Mouse (Mus musculus): ENCODE results near the gene Slc9a3. TPM values are rescaled to one million over a fixed set of nuclear protein-coding genes. Genes with fewer than 3 reads are reported as not detected.

The Slc9a3 gene
- polyA plus RNA-seq, 1 experiment from 2014 or later, result 0.08 TPM

DNA sequence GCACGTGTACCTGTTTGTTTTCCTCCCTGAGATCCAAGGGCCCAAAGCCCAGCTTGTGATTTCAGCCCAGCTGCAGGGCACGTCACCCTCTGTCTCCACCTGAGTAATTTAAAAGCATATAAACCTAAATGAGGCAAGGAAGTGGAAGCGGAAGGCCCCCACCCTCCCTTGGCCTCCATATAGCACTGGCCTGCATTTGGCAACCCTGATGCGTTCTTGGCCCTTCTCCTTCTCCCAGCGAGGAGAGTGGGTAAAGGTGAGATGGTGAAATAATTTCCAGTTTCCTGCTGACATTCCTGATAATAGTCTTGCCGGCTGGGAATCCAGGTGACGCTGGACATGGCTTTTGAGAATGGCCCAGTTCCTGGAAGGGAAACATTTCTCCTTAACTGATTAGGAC, 16.8 kb upstream of the Slc9a3 start:
- H3K4me3 ChIP-seq (replicated peaks; ENCODE audit: low read length), result no peak overlapping the region
- 83% methylated on average over 7 of the region's 7 CpGs for WGBS
- H3K9me3 ChIP-seq (ENCODE audit: control insufficient read depth, low read length), result no peaks in the 10 kb centered on the region
- H3K4me1 ChIP-seq (replicated peaks; ENCODE audit: control insufficient read depth, insufficient read depth, low read length), result no peaks in the 10 kb centered on the region
- no peak overlapping the region for H3K9ac ChIP-seq (replicated peaks; ENCODE audit: low read depth, low read length)
- no peaks in the 10 kb centered on the region for H3K27me3 ChIP-seq (replicated peaks; ENCODE audit: control insufficient read depth, insufficient read depth, low read length)
- H3K4me2 ChIP-seq (ENCODE audit: low read length), result no peak overlapping the region
- no peaks in the 10 kb centered on the region for H3K36me3 ChIP-seq (ENCODE audit: control insufficient read depth, insufficient read depth)
- ATAC-seq, result no peak
- no peak overlapping the region for H3K27ac ChIP-seq (ENCODE audit: low read length)

DNA sequence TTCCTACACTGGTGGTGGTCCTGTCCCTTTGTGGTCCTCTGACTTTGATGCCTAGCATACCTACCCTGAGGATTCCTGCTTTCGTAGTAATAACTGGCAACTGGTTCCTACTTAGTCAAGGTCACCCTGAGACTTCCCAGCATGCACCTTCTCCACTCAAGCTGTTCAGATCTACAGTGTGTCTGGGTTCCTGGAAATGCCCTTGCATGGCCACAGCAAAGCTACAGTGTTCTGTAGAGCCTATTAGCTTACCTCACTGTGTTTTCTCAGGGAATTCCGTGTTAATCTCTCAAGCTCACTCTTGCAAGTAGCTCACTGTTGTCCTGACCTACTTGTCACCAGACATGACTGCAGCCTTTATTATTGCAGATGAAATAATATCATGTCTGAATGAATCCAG, 13.8 kb upstream of the Slc9a3 start:
- Histone ChIP-seq H3K4me1 (replicated peaks; ENCODE audit: control insufficient read depth, insufficient read depth, low read length) (no peaks in the 10 kb centered on the region), H3K4me2 (ENCODE audit: low read length) (no peak overlapping the region), H3K36me3 (ENCODE audit: control insufficient read depth, insufficient read depth) (no peaks in the 10 kb centered on the region), H3K27me3 (replicated peaks; ENCODE audit: control insufficient read depth, insufficient read depth, low read length) (no peaks in the 10 kb centered on the region), H3K9ac (replicated peaks; ENCODE audit: low read depth, low read length) (no peak overlapping the region), H3K9me3 (ENCODE audit: control insufficient read depth, low read length) (no peaks in the 10 kb centered on the region), H3K4me3 (replicated peaks; ENCODE audit: low read length) (no peak overlapping the region), H3K27ac (ENCODE audit: low read length) (no peak overlapping the region)
- no peak for ATAC-seq
- 80% methylated on average over 2 of the region's 2 CpGs for WGBS

DNA sequence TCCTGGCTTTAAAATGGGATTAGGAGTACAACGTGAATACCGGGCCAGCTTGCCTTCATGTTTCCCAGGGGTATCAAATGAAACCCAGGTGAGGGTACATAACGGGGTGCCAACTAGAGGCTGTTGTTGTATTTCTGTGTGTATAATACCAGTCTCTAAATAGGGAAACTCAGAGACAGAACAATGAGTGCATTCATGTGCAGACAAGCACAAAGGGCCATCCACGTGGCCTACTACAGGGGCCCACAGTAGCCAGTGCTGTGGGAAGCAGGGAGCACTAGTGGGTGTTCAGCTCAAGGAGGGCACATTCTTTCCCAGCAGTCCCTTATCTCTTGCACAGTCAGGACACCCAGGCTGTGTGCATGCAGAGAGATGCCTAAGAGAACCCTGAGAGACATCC, 8.7 kb upstream of the Slc9a3 start:
- H3K9me3 ChIP-seq (ENCODE audit: control insufficient read depth, low read length), result no peaks in the 10 kb centered on the region
- H3K4me2 ChIP-seq (ENCODE audit: low read length), result no peak overlapping the region
- 40% methylated on average over 4 of the region's 4 CpGs for WGBS
- no peak overlapping the region for H3K4me3 ChIP-seq (replicated peaks; ENCODE audit: low read length)
- H3K9ac ChIP-seq (replicated peaks; ENCODE audit: low read depth, low read length), result no peak overlapping the region
- no peaks in the 10 kb centered on the region for H3K36me3 ChIP-seq (ENCODE audit: control insufficient read depth, insufficient read depth)
- H3K27me3 ChIP-seq (replicated peaks; ENCODE audit: control insufficient read depth, insufficient read depth, low read length), result no peaks in the 10 kb centered on the region
- H3K27ac ChIP-seq (ENCODE audit: low read length), result no peak overlapping the region
- no peak for ATAC-seq
- H3K4me1 ChIP-seq (replicated peaks; ENCODE audit: control insufficient read depth, insufficient read depth, low read length), result no peaks in the 10 kb centered on the region

DNA sequence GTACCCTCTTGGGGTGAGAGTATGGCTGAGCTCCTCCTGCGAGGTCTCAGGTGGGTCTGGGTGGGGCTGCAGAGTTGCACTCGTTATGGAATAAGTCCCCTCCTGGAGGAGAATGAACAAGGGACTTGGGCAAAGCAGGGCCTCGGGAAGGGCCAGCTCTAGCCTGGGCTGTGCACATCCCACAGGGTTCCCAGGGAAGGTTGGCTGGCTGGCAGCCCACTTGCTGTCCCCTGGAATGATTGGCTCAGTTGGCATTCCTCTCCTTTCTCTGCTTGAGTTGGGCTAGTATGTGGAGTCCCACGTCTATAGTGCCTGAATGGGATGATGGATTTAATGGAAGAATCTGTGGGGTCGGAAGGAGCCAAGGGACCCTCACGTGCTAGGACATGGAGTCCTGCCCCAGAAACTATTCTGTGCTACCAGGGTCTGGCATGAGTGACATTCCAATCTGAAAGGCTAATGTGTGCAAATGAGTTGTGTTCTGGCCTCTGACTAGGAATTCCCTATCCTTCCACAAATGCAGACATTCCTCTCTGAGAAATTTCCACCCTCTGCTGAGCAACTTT, 7.5 kb upstream of the Slc9a3 start:
- Histone ChIP-seq H3K36me3 (ENCODE audit: control insufficient read depth, insufficient read depth) (no peaks in the 10 kb centered on the region), H3K27me3 (replicated peaks; ENCODE audit: control insufficient read depth, insufficient read depth, low read length) (no peaks in the 10 kb centered on the region), H3K4me1 (replicated peaks; ENCODE audit: control insufficient read depth, insufficient read depth, low read length) (no peaks in the 10 kb centered on the region), H3K27ac (ENCODE audit: low read length) (no peak overlapping the region), H3K4me3 (replicated peaks; ENCODE audit: low read length) (no peak overlapping the region), H3K9me3 (ENCODE audit: control insufficient read depth, low read length) (no peaks in the 10 kb centered on the region), H3K4me2 (ENCODE audit: low read length) (no peak overlapping the region), H3K9ac (replicated peaks; ENCODE audit: low read depth, low read length) (no peak overlapping the region)
- WGBS, result 62% methylated on average over 6 of the region's 6 CpGs
- ATAC-seq, result peak; percentile 65

DNA sequence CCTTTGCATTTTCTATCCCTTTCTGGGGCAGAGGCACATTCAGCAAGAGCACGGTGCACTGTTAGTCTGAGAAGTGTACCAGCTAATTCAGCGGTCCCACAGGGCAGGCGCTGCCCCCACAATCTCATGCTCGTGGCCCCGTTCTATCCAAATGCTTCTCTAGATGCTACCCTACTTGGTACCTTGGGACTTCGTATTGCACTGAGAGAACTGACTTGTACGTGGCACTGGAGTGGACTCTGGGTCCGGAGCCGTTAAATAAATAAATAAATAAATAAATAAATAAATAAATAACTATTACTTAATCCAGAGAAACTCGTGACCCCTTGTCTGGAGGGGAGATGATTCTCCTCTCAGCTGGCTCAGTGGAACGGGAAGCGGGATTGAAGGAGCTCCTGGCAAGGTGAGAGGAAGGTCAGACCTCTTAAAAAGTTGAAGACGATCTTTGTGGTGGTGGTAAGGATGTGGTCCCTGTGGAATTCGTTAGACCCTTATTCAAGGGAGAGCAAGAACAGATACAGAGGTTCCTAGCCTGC, 606 bp downstream of the Slc9a3 start:
- ATAC-seq, result no peak
- Histone ChIP-seq H3K9me3 (ENCODE audit: control insufficient read depth, low read length) (no peaks in the 10 kb centered on the region), H3K9ac (replicated peaks; ENCODE audit: low read depth, low read length) (no peak overlapping the region), H3K27me3 (replicated peaks; ENCODE audit: control insufficient read depth, insufficient read depth, low read length) (peaks cover 34% of the 10 kb centered on the region), H3K4me2 (ENCODE audit: low read length) (no peak overlapping the region), H3K27ac (ENCODE audit: low read length) (no peak overlapping the region), H3K36me3 (ENCODE audit: control insufficient read depth, insufficient read depth) (no peaks in the 10 kb centered on the region), H3K4me3 (replicated peaks; ENCODE audit: low read length) (no peak overlapping the region), H3K4me1 (replicated peaks; ENCODE audit: control insufficient read depth, insufficient read depth, low read length) (peaks cover 7% of the 10 kb centered on the region; the same call in 1 of the 2 replicates)
- 29% methylated on average over 14 of the region's 14 CpGs for WGBS

DNA sequence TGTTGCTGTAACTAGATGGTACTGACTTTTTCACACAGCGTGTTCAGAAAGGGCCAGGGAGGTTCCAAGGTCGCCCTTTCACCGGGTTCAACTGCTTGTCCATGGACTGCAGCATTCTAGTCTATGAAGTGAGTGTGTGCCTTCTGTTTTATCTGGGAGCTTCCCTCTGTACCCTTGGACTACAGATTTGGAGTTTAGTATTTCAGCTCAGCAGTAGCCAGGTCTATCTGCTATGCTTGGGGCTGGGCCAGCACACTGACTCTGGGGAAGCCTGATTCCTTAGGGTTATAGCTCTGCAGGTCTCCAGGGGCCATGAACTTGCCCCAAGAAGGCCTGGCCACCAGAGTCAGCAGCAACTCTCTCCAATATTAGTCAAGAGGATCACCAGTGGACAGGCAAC, 1.4 kb downstream of the Slc9a3 start:
- Histone ChIP-seq H3K27ac (ENCODE audit: low read length) (no peak overlapping the region), H3K36me3 (ENCODE audit: control insufficient read depth, insufficient read depth) (no peaks in the 10 kb centered on the region), H3K27me3 (replicated peaks; ENCODE audit: control insufficient read depth, insufficient read depth, low read length) (peaks cover 34% of the 10 kb centered on the region), H3K4me2 (ENCODE audit: low read length) (no peak overlapping the region), H3K9ac (replicated peaks; ENCODE audit: low read depth, low read length) (no peak overlapping the region), H3K9me3 (ENCODE audit: control insufficient read depth, low read length) (no peaks in the 10 kb centered on the region), H3K4me1 (replicated peaks; ENCODE audit: control insufficient read depth, insufficient read depth, low read length) (peaks cover 7% of the 10 kb centered on the region; the same call in 1 of the 2 replicates), H3K4me3 (replicated peaks; ENCODE audit: low read length) (no peak overlapping the region)
- WGBS, result 63% methylated on average over 3 of the region's 3 CpGs
- ATAC-seq, result no peak

DNA sequence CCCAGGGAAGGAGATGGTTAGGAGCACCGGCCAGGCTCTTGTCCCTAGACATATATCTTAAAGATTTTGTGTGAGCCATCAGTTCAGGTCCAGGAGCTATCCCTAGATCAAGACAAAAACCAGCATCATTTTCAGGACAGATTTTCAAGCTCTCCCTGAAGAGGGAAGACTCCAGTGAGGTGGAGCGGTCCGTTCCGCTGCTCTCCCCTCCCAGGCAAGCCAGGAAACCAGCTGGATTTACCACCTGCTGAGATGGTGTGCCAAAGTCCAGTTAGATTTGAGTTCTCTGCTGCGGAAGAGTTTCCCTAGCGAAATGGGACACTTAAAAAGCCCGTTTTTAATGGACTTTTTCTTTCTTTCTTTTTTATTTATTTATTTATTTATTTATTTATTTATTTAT, 6.3 kb downstream of the Slc9a3 start:
- Histone ChIP-seq H3K27me3 (replicated peaks; ENCODE audit: control insufficient read depth, insufficient read depth, low read length) (peaks cover 7% of the 10 kb centered on the region), H3K4me2 (ENCODE audit: low read length) (no peak overlapping the region), H3K36me3 (ENCODE audit: control insufficient read depth, insufficient read depth) (no peaks in the 10 kb centered on the region), H3K4me3 (replicated peaks; ENCODE audit: low read length) (no peak overlapping the region), H3K27ac (ENCODE audit: low read length) (no peak overlapping the region), H3K9ac (replicated peaks; ENCODE audit: low read depth, low read length) (no peak overlapping the region), H3K9me3 (ENCODE audit: control insufficient read depth, low read length) (no peaks in the 10 kb centered on the region), H3K4me1 (replicated peaks; ENCODE audit: control insufficient read depth, insufficient read depth, low read length) (no peaks in the 10 kb centered on the region)
- no peak for ATAC-seq
- 67% methylated on average over 7 of the region's 7 CpGs for WGBS

DNA sequence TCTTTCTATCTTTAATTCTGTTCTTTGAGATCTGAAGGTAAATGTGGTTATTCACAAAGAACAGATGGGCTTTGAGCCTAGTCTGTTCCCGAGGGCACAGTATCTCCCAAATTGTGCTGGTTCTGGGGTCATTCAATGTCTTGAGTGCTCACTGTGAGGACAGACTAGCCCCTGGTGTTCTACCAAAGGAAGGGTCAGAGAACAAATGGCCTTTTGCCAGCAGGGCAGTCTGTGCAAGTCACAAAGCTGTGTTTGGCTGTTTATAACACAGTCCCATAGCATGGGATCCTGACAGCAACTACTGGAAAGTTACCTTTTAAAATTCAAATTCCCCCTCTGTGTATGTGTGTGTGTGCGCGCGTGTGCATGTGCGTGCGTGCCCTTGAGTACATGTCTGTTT, 8.7 kb downstream of the Slc9a3 start:
- 91% methylated on average over 6 of the region's 6 CpGs for WGBS
- Histone ChIP-seq H3K27me3 (replicated peaks; ENCODE audit: control insufficient read depth, insufficient read depth, low read length) (no peaks in the 10 kb centered on the region), H3K9ac (replicated peaks; ENCODE audit: low read depth, low read length) (no peak overlapping the region), H3K4me3 (replicated peaks; ENCODE audit: low read length) (no peak overlapping the region), H3K9me3 (ENCODE audit: control insufficient read depth, low read length) (no peaks in the 10 kb centered on the region), H3K4me2 (ENCODE audit: low read length) (no peak overlapping the region), H3K27ac (ENCODE audit: low read length) (no peak overlapping the region), H3K36me3 (ENCODE audit: control insufficient read depth, insufficient read depth) (no peaks in the 10 kb centered on the region), H3K4me1 (replicated peaks; ENCODE audit: control insufficient read depth, insufficient read depth, low read length) (no peaks in the 10 kb centered on the region)
- no peak for ATAC-seq

DNA sequence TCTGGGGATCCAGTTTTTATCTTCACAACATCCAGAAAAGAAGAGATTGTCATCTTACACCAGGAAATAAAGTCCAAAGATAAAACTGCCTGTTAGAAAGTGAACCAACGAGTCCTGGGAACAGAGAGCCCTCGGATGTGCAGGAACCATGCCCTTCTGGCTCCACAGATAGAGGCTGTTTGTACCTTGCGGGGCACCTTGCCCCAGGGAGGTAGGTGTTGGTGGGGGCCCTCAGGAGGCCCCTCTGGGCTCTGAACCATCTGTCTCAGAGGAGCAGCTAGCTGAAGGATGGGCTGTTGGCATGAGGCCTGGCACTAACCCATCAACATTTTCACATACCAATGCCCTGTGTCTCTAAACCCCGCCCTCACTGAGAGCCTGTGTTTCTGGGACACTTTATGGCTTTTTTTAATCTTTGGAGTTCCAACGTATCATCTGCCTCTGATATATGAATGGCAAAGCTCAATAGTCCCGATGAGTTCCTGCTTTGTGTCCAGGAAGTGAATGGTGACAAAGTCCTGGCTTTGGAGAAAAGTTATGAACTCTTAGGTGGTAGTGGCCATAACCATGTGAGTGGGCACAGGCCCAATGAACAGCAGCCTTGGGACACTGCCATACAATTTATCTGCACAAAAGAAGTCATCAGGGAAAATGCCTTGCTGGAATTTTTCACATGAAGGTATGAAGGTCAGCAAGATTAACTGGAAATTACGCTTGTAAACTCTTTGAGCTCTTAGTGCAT, 17.8 kb downstream of the Slc9a3 start:
- no peak for ATAC-seq
- no peaks in the 10 kb centered on the region for H3K27me3 ChIP-seq (replicated peaks; ENCODE audit: control insufficient read depth, insufficient read depth, low read length)
- no peak overlapping the region for H3K27ac ChIP-seq (ENCODE audit: low read length)
- WGBS, result 85% methylated on average over 7 of the region's 7 CpGs
- no peak overlapping the region for H3K4me3 ChIP-seq (replicated peaks; ENCODE audit: low read length)
- H3K9ac ChIP-seq (replicated peaks; ENCODE audit: low read depth, low read length), result no peak overlapping the region
- H3K36me3 ChIP-seq (ENCODE audit: control insufficient read depth, insufficient read depth), result no peaks in the 10 kb centered on the region
- no peaks in the 10 kb centered on the region for H3K4me1 ChIP-seq (replicated peaks; ENCODE audit: control insufficient read depth, insufficient read depth, low read length)
- no peak overlapping the region for H3K4me2 ChIP-seq (ENCODE audit: low read length)
- no peaks in the 10 kb centered on the region for H3K9me3 ChIP-seq (ENCODE audit: control insufficient read depth, low read length)
